Mouse (Mus musculus): Measurements from ENCODE around the gene Dgkq.
"Not testable (repeated sequence)": the region's sequence is repeated elsewhere in the genome, so short reads cannot be mapped to it uniquely, and the experiment has no call there.

Dgkq gene

DNA sequence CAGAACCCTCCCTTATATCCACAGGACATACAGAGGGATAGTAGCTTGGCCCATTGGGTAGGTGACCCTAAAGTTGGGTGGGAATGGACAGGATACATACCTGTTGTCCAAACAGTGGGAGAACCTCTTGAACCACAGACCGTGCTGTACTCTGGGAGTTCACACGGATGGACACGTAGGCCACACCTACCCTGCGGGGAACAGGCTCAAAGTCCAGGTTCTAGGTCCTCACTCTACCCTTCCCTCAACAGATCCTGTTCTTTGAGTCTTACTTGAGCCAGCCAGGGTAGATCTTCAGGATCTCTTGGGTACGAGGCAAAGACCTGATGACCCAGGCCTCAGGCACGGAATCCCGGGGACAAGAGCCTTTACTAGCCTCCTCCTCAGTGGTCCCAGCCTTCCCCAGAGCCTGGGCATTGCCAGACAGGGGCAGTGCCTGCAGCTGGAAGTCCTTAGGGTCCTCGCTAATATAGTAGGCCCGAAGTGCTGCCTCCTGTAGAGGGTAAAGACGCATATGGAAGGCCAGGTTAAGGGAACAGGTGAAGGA is 15.0 kb downstream of the Dgkq start:
- peak; percentile 79 for DNase-seq

DNA sequence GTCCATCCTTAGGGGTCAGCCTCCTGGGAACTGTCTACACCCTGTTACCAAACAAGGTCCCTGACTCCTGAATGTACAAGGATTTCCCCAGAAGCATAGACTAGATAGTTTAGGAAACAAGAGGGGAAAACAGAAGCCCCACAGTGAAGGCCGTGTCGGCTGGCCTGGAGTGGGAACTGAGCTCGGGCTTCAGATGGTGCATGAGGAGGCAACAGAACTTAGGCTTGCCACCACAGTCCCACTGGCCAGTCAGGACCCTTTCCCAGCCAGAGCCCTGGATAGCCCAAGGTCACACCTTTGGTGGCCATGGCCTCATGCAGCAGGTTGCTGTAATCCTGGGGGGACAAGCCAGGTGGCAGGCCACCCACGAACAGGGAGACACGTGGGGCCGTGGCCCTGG is 16.1 kb downstream of the Dgkq start:
- no peak for DNase-seq

DNA sequence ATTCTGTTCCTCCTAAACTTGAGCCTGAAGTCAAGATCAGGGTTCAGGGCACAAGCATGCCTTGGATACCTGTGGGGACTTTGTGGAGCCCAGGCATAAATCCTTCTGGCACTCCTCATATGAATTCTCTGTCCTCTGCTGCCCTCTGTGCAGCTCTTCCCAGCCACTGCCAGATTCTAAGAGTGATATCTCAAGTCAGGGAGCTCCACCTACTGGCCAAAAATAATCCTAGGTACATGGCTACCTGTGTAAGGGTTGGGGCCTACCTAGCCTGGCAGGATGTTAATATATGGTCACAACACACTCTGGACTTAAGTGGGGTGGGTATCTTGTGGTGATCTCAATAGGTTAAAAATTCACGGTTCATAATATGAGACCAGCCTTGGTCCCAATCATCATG is 17.6 kb downstream of the Dgkq start:
- peak; percentile 90 for DNase-seq

DNA sequence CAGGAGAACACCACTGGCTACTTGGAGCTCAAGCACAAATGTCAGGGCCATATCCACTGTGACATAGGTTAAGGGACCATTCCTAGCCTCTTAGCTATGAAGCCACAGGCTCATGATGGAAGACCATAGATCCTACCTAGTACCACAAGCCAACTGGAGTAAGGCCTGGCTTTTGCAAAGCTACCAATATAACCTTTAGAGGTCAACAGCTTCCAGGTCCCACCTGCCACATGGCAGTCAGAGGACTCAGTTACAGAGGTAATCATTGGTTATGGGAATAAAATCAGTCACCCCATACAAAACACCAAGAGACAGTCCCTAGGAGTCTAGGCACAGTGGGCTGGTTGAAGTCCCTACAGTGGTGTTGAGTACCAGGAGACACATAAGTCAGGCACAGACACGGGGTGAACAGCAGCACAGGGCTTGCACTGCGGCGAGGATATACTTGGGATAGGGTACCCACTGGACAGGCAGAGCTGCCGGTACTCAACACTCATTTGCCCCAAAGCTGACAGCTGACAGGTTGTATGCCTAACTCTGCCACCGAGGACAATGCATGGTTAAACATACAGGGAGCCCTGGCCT is 18.2 kb downstream of the Dgkq start:
- no peak for DNase-seq

DNA sequence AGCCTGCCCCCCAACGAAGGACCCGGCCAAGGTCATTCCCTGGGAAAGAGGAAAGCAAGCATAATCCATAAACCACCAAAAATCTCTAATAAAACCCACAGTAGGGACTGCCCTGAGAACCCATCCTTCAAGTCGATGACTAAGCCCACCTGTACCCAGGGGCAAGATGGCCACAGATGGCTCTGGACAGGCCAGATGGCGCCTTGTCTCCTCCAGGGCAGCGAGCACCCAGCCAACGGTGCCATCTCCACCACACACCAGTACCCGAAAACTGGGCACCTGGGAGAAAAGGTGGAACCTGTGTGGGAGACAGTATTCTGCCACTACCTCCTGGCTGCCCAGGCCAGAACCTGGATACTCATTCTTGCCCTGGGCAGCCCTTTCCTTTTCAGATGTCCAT is 19.1 kb downstream of the Dgkq start:
- no peak for DNase-seq

DNA sequence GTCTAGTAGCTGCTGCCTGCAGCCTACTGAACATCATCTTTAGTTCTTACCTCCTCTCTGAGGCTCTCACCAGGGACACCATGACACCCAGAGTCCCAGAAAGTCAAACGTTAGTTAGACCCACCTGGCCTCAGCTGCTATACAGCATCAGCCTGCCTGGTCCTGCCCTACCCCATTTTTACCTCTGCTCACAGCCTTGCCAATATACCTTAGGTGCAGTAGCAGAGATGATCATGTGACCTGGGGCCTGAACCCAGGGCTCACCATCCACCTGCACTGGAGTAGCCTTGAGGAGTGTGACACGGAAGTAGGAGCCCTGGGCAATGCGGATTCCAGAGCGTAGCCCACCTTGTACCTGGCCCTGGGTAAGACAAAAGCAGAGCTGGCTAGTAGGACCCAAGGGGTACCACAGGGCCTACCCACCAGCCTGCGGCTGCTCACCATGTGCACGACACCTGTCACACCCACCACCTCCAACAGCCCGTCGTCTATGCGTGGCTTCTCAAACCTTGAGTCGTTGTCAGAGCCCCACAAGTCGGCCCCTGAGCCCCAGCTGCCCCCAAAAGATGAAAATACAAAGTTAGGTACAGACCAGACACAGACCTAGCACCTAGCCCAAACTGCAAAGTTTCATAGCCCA is 20.4 kb downstream of the Dgkq start:
- DNase-seq: no peak

DNA sequence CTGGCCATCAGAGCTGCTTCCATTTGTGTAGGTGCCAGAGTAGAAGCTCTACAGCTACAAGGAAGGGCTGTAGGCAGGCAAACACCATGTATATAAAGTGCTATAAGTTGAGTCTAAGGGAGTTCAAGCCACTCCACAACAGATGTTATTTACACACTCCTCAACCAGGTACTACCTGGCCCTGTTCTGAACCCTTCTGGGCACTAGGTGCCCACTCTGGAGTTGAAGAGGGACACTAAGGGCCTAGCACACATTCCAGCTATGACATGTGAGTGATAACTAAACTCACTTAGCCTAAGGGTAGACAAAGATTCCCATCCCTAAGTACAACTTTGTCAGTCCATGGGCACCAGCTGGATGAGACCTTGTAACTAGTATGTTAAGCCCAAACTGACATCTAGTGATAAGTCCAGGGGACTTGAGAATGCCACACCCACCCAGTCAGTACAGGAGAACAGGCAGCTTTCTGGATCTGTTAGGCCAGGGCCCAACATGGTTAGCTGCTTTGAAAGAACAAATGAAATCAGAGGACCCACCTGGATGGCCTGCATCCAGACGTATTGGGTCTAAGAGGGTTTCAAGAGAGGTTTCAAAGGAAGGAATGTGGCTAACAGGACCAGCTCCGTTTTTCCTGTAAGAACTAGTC is 21.5 kb downstream of the Dgkq start:
- DNase-seq: no peak

DNA sequence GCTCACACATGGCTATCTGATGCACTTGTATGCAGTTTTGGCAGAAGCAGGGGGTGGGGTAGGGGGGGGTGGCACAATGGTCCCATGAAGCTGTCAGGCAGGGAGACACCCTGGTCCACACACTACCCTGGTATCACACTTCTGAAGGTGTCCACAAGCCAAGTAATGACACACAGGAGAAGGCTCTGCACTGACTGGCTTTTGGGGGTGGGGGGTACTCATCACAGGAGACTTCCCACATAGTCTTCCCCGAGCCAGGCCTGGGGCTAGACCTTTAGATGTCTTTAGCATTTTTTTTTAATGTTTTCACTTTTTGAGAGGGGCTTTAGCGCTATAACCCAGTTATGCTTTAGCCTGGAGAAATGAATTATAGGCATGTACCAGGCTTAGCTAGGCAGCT is 22.2 kb downstream of the Dgkq start:
- no peak for DNase-seq

DNA sequence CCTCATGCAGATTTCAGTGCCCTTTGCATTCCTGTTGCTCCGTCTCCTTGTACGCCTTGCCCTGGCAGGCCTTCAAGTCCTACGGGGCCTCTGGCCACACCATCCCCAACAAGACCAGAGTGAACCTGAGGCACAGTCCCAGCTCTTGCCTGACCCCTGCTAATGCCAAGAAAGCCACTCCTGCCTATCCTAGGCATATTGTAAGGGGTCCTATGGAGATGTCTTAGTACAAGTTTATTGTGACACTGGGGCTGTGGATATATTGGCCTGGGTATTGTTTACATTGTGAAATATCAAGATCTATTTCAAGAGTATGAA is 23.2 kb downstream of the Dgkq start:
- DNase-seq: no peak

DNA sequence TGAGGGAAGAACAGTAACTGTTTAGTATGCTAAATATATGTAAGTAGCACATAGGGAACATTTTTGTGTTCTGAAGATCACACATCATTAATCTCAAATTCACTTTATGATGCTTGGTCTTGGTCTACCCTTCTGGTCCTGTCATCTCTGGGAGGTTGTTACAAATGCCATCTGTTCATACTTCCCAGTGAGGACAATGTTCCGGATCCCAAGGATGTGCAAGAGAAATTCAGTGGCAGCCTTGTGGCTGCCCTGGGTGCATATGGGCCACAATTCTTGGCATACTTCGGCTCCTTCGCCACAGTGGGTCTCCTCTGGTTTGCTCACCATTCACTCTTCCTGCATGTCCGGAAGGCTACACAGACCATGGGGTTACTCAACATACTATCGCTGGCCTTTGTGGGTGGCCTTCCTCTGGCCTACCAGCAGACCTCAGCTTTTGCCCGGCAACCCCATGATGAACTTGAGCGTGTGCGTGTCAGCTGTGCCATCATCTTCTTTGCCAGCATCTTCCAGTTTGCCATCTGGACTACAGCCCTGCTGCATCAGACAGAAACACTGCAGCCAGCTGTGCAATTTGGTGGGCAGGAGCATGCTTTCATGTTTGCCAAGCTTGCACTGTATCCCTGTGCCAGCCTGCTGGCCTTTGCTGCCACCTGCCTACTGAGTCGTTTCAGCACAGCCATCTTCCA is 23.7 kb downstream of the Dgkq start:
- DNase-seq: no peak

DNA sequence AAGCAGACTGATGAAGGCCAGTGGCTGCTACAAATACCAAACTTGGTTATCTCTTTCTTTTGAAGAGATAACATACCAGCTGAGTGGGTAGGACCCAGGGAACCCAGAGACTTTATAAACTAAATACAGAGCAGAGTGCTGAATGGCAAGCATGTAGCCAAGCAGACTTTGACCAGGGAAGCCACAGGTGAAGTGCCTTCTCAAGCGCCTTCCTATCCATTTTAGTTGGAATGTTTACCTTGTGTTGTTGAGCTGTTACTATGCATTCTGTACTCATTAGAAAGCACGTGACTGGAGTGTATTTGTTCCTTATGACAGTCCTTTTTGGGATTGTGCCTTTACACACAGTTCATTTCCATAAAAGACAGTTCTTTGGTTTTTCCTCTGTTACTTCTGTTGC is 25.8 kb downstream of the Dgkq start:
- DNase-seq: no peak

DNA sequence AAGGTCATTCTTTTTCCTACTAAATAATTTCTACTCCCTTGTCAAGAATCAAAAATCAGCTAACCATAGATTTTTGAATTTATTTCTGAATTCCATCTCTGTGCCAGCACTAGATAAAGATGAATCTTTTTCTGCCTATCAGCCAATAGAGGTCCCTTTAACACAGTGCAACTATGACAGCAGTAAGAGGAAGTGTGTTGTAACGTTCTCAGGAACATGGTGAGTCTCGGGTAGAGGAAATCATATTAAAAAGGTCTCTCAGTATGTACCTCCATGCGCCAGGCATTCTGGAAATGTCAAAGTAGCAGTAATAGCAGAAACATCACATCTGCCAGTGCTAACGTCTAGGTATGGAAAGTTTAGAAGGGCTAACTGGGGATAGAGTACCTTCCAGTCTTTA is 33.3 kb downstream of the Dgkq start:
- DNase-seq: no peak

DNA sequence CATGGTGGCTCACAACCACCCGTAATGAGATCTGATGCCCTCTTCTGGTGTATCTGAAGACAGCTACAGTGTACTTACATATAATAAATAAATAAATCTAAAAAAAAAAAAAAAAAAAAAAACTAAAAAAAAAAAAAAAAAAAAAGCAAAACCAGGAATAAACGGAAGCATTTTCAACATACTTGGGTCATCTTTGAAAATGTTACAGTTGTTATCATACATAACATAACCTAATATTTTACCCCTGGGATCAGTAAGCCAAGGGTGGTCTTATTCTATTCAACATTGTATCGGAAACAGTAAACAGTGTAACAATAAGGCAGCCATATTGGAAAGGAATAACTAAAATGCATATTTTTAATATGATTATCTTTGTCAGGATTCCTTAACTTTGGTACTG is 35.4 kb downstream of the Dgkq start:
- DNase-seq: not testable (repeated sequence)

DNA sequence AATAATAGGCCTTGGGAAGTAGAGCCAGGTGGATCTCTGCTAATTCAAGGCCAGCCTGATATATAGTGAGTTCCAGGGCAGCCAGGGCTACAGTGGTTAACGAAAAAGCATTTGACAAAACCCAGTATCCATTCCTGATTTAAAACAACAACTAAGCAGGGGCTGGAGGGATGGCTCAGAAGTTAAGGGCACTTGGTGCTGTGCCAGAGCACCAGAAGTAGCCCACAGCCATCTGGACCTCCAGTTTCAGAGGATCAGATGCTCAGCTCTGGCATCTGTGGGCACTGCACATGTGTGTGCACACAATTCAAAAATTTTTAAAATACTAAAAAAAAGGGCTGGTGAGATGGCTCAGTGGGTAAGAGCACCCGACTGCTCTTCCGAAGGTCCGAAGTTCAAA is 35.8 kb downstream of the Dgkq start:
- no peak for DNase-seq

DNA sequence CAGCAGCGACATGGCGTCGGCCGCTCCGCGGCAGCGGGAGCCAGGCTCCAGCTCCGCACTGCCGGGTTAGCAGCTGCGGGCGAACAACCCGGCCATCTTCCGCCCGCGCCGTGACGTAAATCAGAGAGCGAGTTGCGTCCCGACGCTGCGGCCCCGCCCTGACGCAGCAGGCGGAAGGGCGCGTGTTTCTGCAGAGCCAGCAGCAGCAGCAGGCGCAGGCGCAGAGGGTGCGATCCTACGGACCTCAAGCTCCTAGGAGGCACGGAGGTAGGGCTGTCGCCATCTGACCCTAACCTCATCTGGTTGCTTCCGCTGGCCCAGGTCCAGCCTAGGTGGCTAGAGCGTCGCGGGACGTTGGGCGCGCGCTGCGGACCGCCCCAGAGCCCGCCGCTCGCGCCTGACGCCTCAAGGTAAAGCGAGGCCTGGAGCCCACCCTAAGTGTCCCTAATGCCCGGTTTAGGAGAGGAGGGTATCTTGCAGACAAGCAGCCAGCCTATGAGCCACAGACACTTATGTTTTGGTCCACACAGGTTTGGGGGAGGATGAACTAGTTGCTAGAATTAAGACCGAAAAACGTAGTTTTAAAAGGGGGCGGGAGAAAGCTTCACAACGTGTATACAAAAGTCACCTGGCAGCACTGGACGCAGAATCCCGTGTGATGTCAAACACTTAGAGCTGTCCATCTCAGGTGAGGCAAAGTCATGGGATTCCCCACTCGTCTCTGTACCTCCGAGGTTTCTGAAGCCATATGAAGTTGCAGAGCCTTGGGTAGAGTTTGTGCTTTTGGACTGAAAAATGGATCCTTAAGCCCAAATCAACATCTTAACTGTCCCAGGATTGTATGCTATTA is 39.6 kb downstream of the Dgkq start, which contains the start of the genes Gak and Tmem175:
Gak (minus strand) TSS at position 122 of the 850 bp plus-strand sequence.
Tmem175 (plus strand) TSS at position 137 of the 850 bp plus-strand sequence.
- peak; percentile 93 for DNase-seq

DNA sequence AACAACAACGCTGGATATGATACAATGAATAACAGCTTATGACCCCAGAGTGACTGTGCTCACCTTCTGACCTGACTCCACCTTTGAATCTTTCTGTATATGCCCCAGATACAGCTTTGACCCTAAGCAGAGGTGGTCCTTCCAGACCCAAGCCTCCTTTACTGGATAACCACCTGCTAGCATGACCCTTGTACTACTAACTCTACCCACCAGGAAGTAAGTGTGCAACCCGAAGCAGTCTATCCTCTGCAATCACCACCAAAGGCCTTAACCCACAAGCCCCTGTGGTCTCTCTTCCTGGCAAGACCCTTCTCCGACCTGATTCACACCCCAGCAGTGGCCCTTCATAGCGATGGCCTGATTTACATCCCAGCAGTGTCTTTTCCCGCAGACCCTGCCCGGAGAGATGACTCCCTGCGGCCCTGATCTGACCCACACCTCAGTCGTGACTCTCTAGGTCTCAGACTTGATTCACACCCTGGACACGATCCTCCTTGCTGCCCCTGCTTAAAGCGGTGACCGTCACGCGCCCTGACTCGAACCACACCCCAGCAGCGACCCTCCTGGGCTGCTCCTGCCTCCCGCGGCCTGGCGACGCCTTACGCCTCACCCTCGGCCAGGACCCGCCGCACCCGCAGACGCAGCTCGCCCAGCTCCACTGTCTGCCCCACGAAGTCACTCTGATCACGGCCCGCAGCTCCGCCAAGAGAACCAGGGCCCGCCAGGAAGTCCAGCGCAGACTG is 40.4 kb downstream of the Dgkq start:
- DNase-seq: no peak

DNA sequence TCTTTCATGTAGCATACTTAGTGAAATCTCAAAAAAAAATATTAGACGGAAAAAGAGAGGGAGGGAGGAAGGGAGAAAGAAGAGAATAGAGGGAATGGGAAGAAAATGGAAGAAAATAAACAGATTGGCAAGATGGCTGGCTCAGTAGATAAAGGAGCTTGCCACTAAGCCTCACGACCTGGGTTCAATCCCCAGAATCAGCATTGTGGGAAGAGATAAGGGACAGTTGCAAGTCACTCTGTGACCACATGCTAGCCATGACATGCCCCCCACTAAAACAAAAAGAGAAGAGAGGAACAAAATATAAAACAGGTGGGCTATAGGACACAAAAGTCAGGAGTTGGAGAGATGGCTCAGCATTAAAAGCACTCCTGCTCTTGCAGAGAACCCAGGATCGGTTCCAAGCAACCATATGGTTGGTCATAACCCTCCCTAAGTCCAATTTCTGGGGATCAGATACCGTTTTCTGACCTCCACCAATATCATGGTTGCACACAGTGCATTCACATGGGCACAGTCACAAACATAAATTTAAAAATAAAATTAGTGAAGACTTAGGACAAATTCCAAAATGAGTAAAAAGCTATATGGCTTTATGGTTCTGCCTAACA is 43.3 kb downstream of the Dgkq start:
- DNase-seq: no peak

DNA sequence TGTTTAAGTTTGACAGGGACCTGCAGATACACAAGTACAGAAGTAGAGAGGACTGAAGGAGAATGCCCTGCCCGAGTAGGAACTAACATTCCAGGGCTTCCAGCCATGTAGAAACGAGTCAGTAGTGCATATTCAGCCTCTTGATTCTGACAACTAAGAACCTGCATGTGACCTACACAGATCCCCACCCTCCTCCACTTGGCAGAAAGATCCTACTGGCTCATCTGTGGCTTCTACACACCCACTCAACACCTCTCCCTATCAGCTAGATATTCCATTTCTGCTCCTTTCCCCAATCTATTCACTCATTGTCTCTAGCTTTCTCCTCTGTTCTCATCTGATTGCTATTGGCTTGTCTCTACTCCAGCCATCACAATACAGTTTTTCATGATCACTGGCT is 47.6 kb downstream of the Dgkq start:
- DNase-seq: no peak

DNA sequence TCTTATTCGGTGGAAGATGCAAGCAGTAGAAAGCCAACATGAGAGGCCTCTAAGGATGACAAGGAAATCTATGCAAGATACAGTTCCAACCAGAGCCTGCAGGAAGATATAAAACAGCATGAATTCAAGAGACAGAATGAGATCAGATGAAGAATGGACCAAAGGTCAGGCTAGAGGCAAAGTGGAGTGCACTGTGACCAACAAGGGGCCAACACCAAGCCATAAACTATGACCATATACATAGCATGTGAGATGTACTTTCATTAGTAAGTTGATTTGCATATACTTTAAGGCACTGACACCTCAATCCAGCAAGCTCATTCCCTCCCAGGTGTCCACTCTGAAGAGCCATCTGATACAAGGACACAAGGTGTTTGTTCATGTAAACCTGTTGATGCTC is 59.0 kb downstream of the Dgkq start:
- no peak for DNase-seq

DNA sequence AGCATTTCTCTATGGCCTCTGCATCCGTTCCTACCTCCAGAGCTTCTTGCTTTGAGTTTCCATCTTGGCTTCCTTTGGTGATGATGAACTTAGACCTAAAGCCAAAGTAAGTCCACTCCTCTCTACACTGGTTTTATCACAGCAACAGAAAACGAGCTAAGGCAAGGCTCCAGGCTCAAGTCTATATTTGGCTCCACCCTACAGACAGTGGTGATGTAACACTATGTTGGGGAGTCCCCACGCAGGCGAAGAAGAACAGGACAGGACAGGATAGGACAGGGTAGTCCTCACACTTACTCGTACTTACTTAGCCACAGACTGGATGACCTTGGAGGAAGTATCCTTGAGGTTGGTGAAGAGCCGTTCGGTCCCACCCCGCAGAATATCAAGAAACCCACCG is 66.9 kb downstream of the Dgkq start:
- DNase-seq: no peak

DNA sequence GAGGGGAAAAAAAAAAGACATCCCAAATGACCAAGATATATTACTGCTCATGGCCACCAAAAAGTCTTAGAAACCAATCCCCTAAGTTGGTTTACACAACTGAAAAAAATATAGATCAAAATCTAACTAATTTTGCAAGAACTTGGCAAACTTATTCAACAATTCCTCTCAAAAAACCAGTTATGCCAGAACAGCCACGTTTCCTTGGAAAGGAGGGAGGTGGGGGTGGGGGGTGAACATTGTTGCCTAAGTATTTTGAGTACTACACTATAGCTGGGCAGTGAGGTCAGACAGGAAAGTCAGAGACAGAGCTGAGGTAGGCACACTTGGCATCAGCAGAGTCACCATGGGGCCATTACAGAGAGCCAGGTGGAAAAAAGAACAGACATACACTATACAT is 69.5 kb downstream of the Dgkq start:
- DNase-seq: no peak

All from kidney, adult 9 months (tissue).